Comparison of ENCODE assay signal across 8 mouse cellular contexts in the genomic region with DNA sequence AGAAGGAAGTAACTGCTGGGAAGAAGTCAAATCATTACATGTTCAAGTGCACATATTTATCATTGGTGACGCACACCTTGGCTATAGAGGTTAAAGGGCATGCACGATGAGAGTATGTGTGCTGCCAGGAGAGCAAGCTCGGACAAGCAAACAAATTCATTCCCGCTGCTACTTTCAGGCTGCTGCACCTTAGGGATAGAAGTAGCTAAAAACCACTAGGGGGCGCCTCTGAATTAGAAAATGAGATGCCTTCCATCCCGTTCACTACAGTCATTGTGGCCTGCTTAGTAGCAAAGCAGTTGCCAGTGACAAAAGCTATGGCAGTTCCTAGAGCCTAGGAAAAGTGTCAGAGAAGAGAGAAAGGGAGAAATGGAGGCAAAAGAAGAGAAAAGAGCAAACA. TPM values are rescaled to one million over a fixed set of nuclear protein-coding genes. Genes with fewer than 3 reads are reported as not detected.
A peak's percentile ranks its signal among the peaks of the same experiment; 100 is the strongest.
DNase-seq lines count a peak whose midpoint lies in the region; ATAC-seq lines count a peak whose summit lies in the region.

No protein-coding gene starts in this region.

- peaks cover 13% of the 10 kb centered on the region; the same call in 1 of the 2 replicates for H3K4me1 ChIP-seq in hindbrain, embryonic 10.5 days (replicated peaks)
- H3K4me1 ChIP-seq in hindbrain, embryonic 13.5 days (replicated peaks) = peaks cover 3% of the 10 kb centered on the region; the same call in 1 of the 2 replicates
- H3K4me1 ChIP-seq in forebrain, embryonic 16.5 days (replicated peaks; ENCODE audit: control insufficient read depth, insufficient read depth, low read length) = no peaks in the 10 kb centered on the region
- peaks cover under 1% of the 10 kb centered on the region for H3K4me1 ChIP-seq in hindbrain, embryonic 16.5 days (ENCODE audit: control insufficient read depth, insufficient read depth, low read depth, low read length)

- DNase-seq in hindbrain, embryonic 10.5 days (ENCODE audit: low spot score) = peak; percentile 55
- DNase-seq in cerebellum, adult 18-20 months = peak; percentile 52 to 56
- DNase-seq in layer of hippocampus, postnatal 25 days (ENCODE audit: extremely low spot score in 1 of 2, low spot score in 1 of 2) = peak; percentile 19 to 45
- DNase-seq in lung, postnatal 36 days = peak; percentile 91
- DNase-seq in right cerebral cortex, postnatal 4 days = peak; percentile 39

- no peak overlapping the region for H3K4me2 ChIP-seq in hindbrain, embryonic 13.5 days
- H3K4me2 ChIP-seq in forebrain, embryonic 16.5 days (ENCODE audit: low read length) = no peak overlapping the region
- no peak overlapping the region for H3K4me2 ChIP-seq in hindbrain, embryonic 16.5 days (ENCODE audit: low read length)

- WGBS in hindbrain, embryonic 10.5 days = 13% methylated on average over 6 of the region's 6 CpGs
- 10% methylated on average over 6 of the region's 6 CpGs for WGBS in hindbrain, embryonic 13.5 days
- 6% methylated on average over 6 of the region's 6 CpGs for WGBS in forebrain, embryonic 16.5 days
- 10% methylated on average over 6 of the region's 6 CpGs for WGBS in hindbrain, embryonic 16.5 days

- no peak overlapping the region for H3K9ac ChIP-seq in hindbrain, embryonic 13.5 days
- H3K9ac ChIP-seq in forebrain, embryonic 16.5 days (replicated peaks; ENCODE audit: low read depth, low read length) = no peak overlapping the region
- no peak overlapping the region for H3K9ac ChIP-seq in hindbrain, embryonic 16.5 days (ENCODE audit: low read depth, low read length)

- no peak overlapping the region for H3K4me3 ChIP-seq in hindbrain, embryonic 10.5 days
- H3K4me3 ChIP-seq in hindbrain, embryonic 13.5 days = no peak overlapping the region
- H3K4me3 ChIP-seq in forebrain, embryonic 16.5 days (replicated peaks; ENCODE audit: low read length) = no peak overlapping the region
- H3K4me3 ChIP-seq in hindbrain, embryonic 16.5 days (ENCODE audit: low read length) = no peak overlapping the region

- H3K9me3 ChIP-seq in hindbrain, embryonic 10.5 days = no peaks in the 10 kb centered on the region
- no peaks in the 10 kb centered on the region for H3K9me3 ChIP-seq in hindbrain, embryonic 13.5 days
- no peaks in the 10 kb centered on the region for H3K9me3 ChIP-seq in forebrain, embryonic 16.5 days (ENCODE audit: control insufficient read depth, low read length)
- no peaks in the 10 kb centered on the region for H3K9me3 ChIP-seq in hindbrain, embryonic 16.5 days (ENCODE audit: control insufficient read depth, low read length)

- no peaks in the 10 kb centered on the region for H3K36me3 ChIP-seq in hindbrain, embryonic 10.5 days
- no peaks in the 10 kb centered on the region for H3K36me3 ChIP-seq in hindbrain, embryonic 13.5 days
- no peaks in the 10 kb centered on the region for H3K36me3 ChIP-seq in forebrain, embryonic 16.5 days (ENCODE audit: control insufficient read depth, insufficient read depth)
- no peaks in the 10 kb centered on the region for H3K36me3 ChIP-seq in hindbrain, embryonic 16.5 days (ENCODE audit: control insufficient read depth, insufficient read depth, low read length)

- no peak; the same call in 1 of the 2 replicates for ATAC-seq in hindbrain, embryonic 13.5 days (ENCODE audit: low FRiP score)
- ATAC-seq in forebrain, embryonic 16.5 days = peak; percentile 78
- peak; percentile 74; the same call in 1 of the 2 replicates for ATAC-seq in hindbrain, embryonic 16.5 days

- H3K27me3 ChIP-seq in hindbrain, embryonic 10.5 days (ENCODE audit: insufficient read depth, poor library complexity, severe bottlenecking) = no peaks in the 10 kb centered on the region
- H3K27me3 ChIP-seq in hindbrain, embryonic 13.5 days = no peaks in the 10 kb centered on the region
- H3K27me3 ChIP-seq in forebrain, embryonic 16.5 days (replicated peaks; ENCODE audit: control insufficient read depth, insufficient read depth, low read length) = no peaks in the 10 kb centered on the region
- H3K27me3 ChIP-seq in hindbrain, embryonic 16.5 days (replicated peaks; ENCODE audit: control insufficient read depth, insufficient read depth, low read length) = no peaks in the 10 kb centered on the region

- no peak overlapping the region for H3K27ac ChIP-seq in hindbrain, embryonic 10.5 days
- H3K27ac ChIP-seq in hindbrain, embryonic 13.5 days = no peak overlapping the region
- H3K27ac ChIP-seq in forebrain, embryonic 16.5 days (ENCODE audit: low read length) = no peak overlapping the region
- H3K27ac ChIP-seq in hindbrain, embryonic 16.5 days (ENCODE audit: low read depth, low read length) = no peak overlapping the region

RNA-seq across cellular contexts. Expression of gene Rad51b, which starts 50.6 kb away (rescaled TPM):
- 6.6 and 7.9 TPM in 2 replicates for polyA plus RNA-seq in hindbrain, embryonic 10.5 days (2016; fragmentation: Nextera tagmentation; extraction: Ambion mirVana)
- polyA plus RNA-seq in hindbrain, embryonic 13.5 days (2015; fragmentation: Nextera tagmentation; extraction: Ambion mirVana) = 2.4 TPM in 2 replicates
- 2.6 and 2.7 TPM in 2 replicates for polyA plus RNA-seq in forebrain, embryonic 16.5 days (2015; fragmentation: Nextera tagmentation; extraction: Ambion mirVana)
- polyA plus RNA-seq in hindbrain, embryonic 16.5 days (2015; fragmentation: Nextera tagmentation; extraction: Ambion mirVana) = 1.9 and 2.7 TPM in 2 replicates
- total RNA-seq in layer of hippocampus, postnatal 25 days (2021) = under 1 TPM in 1 of 2 experiments, not detected in 1; 0.30 TPM

RNA-seq across cellular contexts. Expression of gene Zfyve26, which starts 51.5 kb away (rescaled TPM):
- polyA plus RNA-seq in hindbrain, embryonic 10.5 days (2016; fragmentation: Nextera tagmentation; extraction: Ambion mirVana) = 11.8 and 15.9 TPM in 2 replicates
- 10.7 and 11.8 TPM in 2 replicates for polyA plus RNA-seq in hindbrain, embryonic 13.5 days (2015; fragmentation: Nextera tagmentation; extraction: Ambion mirVana)
- polyA plus RNA-seq in forebrain, embryonic 16.5 days (2015; fragmentation: Nextera tagmentation; extraction: Ambion mirVana) = 11.5 and 14.8 TPM in 2 replicates
- polyA plus RNA-seq in hindbrain, embryonic 16.5 days (2015; fragmentation: Nextera tagmentation; extraction: Ambion mirVana) = 7.0 and 8.7 TPM in 2 replicates
- 10 to 100 TPM; 24.6 to 29.9 TPM for total RNA-seq in layer of hippocampus, postnatal 25 days (2021)

Comparison
In these comparisons a context has a peak if more than half of its experiments do, and no peak if none do; other contexts are left out.
1. DNase-seq: peak in every context shown above with its lines; median percentile 91 in lung, postnatal 36 days; 55 in hindbrain, embryonic 10.5 days; 54 in cerebellum, adult 18-20 months; 39 in right cerebral cortex, postnatal 4 days; 32 in layer of hippocampus, postnatal 25 days.